Mouse (Mus musculus) bone marrow, adult 2 months (tissue): ENCODE measurements around the gene Uhrf1bp1l.

Experiments
- CTCF ChIP-seq: fragments of 200-500 bp; IDR thresholded peaks from 2 replicates; pipeline ENCODE4 v1.5.1; 2011; ENCODE audit warnings: low read length, control low read depth; ENCODE audit not compliant: control insufficient read depth, insufficient read depth
- POLR2A ChIP-seq: fragments of 200-500 bp; IDR thresholded peaks from 2 replicates; pipeline ENCODE4 v1.6.1; 2011; ENCODE audit warnings: low read depth, mild to moderate bottlenecking, control low read depth, low read length, borderline replicate concordance; ENCODE audit not compliant: control insufficient read depth

GRCm38 (mm10) chr10:89731341-89731740 lies 13.4 kb upstream of the Uhrf1bp1l start:
- TF ChIP-seq CTCF (no peak), POLR2A (no peak)
